Mouse (Mus musculus) forelimb bud, embryonic 11.5 days (tissue): ENCODE data around the gene Ifrd1.
A peak's percentile ranks its signal among the peaks of the same experiment; 100 is the strongest.
"Not testable (repeated sequence)": the region's sequence is repeated elsewhere in the genome, so short reads cannot be mapped to it uniquely, and the experiment has no call there.

Experiments
- DNase-seq: peaks from one replicate; pipeline ENCODE4 v3.0.0-alpha.2; 2012; ENCODE audit warnings: low read depth, low spot score

Ifrd1 gene

GRCm38 (mm10) chr12:40248454-40249180 lies at the start of gene Ifrd1:
Gene Ifrd1 (minus strand): TSS chr12:40248504.
- DNase-seq, result no peak

GRCm38 (mm10) chr12:40286539-40286938 lies 38.2 kb upstream of the Ifrd1 start:
- no peak for DNase-seq

GRCm38 (mm10) chr12:40280596-40281325 lies 32.5 kb upstream of the Ifrd1 start:
- DNase-seq, result no peak

GRCm38 (mm10) chr12:40277581-40277980 lies 29.3 kb upstream of the Ifrd1 start:
- no peak for DNase-seq

GRCm38 (mm10) chr12:40274931-40275330 lies 26.6 kb upstream of the Ifrd1 start:
- DNase-seq, result no peak

GRCm38 (mm10) chr12:40273339-40273738 lies 25.0 kb upstream of the Ifrd1 start:
- no peak for DNase-seq

GRCm38 (mm10) chr12:40272710-40273109 lies 24.4 kb upstream of the Ifrd1 start:
- no peak for DNase-seq

- no peak for DNase-seq
These were observed 20.0 kb upstream of the Ifrd1 start for GRCm38 (mm10) chr12:40268313-40268712.

- no peak for DNase-seq
These were observed 15.4 kb upstream of the Ifrd1 start for GRCm38 (mm10) chr12:40263712-40264111.

- DNase-seq, result no peak
These were observed 14.7 kb upstream of the Ifrd1 start for GRCm38 (mm10) chr12:40263006-40263405.

- no peak for DNase-seq
These were observed 10.2 kb upstream of the Ifrd1 start for GRCm38 (mm10) chr12:40258462-40259000.

- DNase-seq, result peak; percentile 77
These were observed 8.9 kb upstream of the Ifrd1 start for GRCm38 (mm10) chr12:40257226-40257625.

- DNase-seq, result no peak
These were observed 8.2 kb upstream of the Ifrd1 start for GRCm38 (mm10) chr12:40256543-40256942.

GRCm38 (mm10) chr12:40256033-40256432 lies 7.7 kb upstream of the Ifrd1 start:
- no peak for DNase-seq

- not testable (repeated sequence) for DNase-seq
These were observed 7.0 kb upstream of the Ifrd1 start for GRCm38 (mm10) chr12:40255310-40255709.

- no peak for DNase-seq
These were observed 6.4 kb upstream of the Ifrd1 start for GRCm38 (mm10) chr12:40254729-40255128.

- DNase-seq, result no peak
These were observed 4.9 kb upstream of the Ifrd1 start for GRCm38 (mm10) chr12:40253241-40253640.

- no peak for DNase-seq
These were observed 2.0 kb upstream of the Ifrd1 start for GRCm38 (mm10) chr12:40250256-40250655.

GRCm38 (mm10) chr12:40247976-40248375 lies 328 bp downstream of the Ifrd1 start:
- DNase-seq, result no peak

GRCm38 (mm10) chr12:40247384-40247783 lies 920 bp downstream of the Ifrd1 start:
- DNase-seq, result no peak

GRCm38 (mm10) chr12:40245434-40245970 lies 2.8 kb downstream of the Ifrd1 start:
- DNase-seq, result no peak

- no peak for DNase-seq
These were observed 3.4 kb downstream of the Ifrd1 start for GRCm38 (mm10) chr12:40244926-40245325.
